Mouse (Mus musculus): ENCODE measurements around the gene Ankdd1b. TPM values are rescaled to one million over a fixed set of nuclear protein-coding genes. Genes with fewer than 3 reads are reported as not detected.

The Ankdd1b gene
- total RNA-seq, 2 experiments from 2014 or later: not detected

GRCm38 (mm10) chr13:96458018-96458417, 13.0 kb downstream of the Ankdd1b start:
- no peak for ATAC-seq (replicated peaks; ENCODE audit: low FRiP score, poor library complexity, severe bottlenecking)

GRCm38 (mm10) chr13:96457566-96457965, 13.4 kb downstream of the Ankdd1b start:
- no peak for ATAC-seq (replicated peaks; ENCODE audit: low FRiP score, poor library complexity, severe bottlenecking)

DNA sequence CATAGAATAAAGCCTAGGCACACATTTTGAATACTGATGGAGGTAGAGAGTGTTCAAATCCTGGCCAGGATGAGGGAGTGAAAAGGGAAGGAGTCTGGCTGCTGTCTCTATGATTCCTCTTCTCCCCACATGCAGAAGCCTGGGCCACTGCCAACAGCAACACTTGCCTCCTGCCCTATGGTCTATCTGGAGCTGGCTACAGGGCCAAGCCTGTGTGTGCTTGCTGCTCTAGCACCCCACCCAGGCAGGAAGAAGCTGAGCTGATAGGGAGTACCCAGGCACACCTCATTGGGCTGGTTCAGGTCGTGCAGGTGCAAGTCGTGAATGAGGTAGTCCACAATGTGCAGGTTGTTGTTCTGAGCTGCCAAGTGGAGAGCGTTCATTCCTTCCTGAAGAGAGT, 16.7 kb downstream of the Ankdd1b start:
- no peak for ATAC-seq (replicated peaks; ENCODE audit: low FRiP score, poor library complexity, severe bottlenecking)

DNA sequence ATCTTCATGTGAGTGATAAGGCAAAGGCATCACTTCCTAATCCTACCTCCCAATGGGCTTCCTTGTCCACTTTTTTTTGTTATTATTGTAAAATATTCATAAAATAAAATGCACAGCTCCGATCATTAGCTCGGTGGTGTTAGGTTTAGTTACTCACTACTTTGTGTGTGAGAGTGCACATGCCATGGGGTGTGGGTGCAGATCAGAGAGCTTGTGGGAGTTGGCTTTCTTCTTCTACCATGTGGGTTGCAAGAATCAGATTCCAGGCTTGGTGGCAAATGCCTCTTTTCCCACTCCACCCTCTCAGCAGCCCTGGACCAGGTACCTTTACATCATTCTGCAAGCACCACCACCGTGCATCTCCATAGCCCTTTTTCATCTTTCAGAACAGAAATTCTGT, 18.4 kb downstream of the Ankdd1b start:
- no peak for ATAC-seq (replicated peaks; ENCODE audit: low FRiP score, poor library complexity, severe bottlenecking)

- ATAC-seq (replicated peaks; ENCODE audit: low FRiP score, poor library complexity, severe bottlenecking): no peak
Observed at GRCm38 (mm10) chr13:96451386-96452140, 19.4 kb downstream of the Ankdd1b start.

GRCm38 (mm10) chr13:96450869-96451268, 20.1 kb downstream of the Ankdd1b start:
- no peak for ATAC-seq (replicated peaks; ENCODE audit: low FRiP score, poor library complexity, severe bottlenecking)

- ATAC-seq (replicated peaks; ENCODE audit: low FRiP score, poor library complexity, severe bottlenecking): no peak
Observed at GRCm38 (mm10) chr13:96450205-96450856, 20.7 kb downstream of the Ankdd1b start.

- no peak for ATAC-seq (replicated peaks; ENCODE audit: low FRiP score, poor library complexity, severe bottlenecking)
Observed at GRCm38 (mm10) chr13:96440436-96440835, 30.6 kb downstream of the Ankdd1b start.

DNA sequence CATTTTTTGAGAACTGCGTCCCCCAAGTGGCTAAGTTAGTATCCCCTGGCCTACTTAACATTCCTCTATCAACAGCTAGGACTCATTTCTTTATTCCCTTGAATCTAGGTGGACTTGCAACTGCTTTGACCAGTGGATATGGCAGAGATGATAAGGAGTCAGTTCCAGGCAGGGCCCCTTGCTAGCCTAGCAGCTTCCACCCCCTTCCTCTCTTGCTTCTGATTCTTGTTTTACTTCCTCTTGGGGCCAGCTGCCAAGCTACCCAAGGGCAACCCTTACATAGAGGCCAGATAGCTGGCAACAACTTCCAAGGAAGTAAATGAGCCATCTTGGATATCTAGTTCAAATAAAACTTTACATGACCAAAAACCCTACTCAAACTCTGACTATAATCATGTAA, 34.1 kb downstream of the Ankdd1b start:
- ATAC-seq (replicated peaks; ENCODE audit: low FRiP score, poor library complexity, severe bottlenecking): no peak

GRCm38 (mm10) chr13:96435793-96436192, 35.2 kb downstream of the Ankdd1b start:
- no peak for ATAC-seq (replicated peaks; ENCODE audit: low FRiP score, poor library complexity, severe bottlenecking)

DNA sequence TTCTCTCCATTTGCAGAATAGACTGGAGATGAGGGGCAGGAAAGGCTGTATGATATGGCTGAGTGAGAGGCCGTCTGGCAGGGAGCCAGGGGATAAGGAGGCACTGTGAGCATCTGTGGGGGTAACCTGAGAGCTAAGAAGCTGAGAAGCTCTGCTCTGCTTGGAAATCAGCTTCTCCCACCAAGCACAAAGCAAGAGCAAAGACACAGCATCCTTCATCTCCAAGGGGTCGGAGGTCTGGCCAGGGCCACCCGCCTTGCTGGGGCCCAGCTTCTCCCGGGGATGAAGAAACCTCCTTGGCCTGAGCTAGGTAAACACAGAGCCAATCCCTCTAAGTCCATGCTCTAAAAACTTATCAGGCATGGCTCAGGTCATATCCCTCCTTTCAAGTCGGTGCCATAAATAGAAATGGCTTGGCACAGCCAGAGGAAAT, 36.1 kb downstream of the Ankdd1b start:
- ATAC-seq (replicated peaks; ENCODE audit: low FRiP score, poor library complexity, severe bottlenecking): no peak

DNA sequence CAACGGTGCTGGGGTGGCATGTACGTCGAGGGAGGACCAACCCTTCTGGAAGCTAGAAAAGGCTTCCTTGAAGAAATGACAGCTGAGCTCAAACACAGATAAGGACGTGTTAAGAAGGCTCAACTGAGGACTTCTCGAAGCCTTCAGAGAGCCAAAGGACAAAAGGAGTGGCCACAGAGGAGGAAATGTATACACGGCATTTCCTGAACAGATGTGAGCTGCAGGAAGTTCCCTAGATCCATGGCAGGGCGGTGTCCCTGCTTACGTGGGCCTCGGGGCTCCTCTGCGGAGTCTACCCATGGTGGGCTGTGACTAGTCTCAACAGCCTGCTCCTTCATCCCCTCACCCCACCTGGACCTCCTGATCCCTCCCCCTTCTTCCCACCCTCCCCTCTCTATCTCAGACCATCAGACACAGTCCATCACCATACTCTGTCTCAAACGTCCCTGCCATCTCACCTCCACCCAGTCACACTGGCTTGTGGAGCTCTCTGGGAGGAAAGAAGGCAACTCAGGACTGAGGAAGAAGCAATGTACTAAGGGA, 37.3 kb downstream of the Ankdd1b start:
- ATAC-seq (replicated peaks; ENCODE audit: low FRiP score, poor library complexity, severe bottlenecking): no peak

- no peak for ATAC-seq (replicated peaks; ENCODE audit: low FRiP score, poor library complexity, severe bottlenecking)
Observed at GRCm38 (mm10) chr13:96433041-96433440, 38.0 kb downstream of the Ankdd1b start.

- ATAC-seq (replicated peaks; ENCODE audit: low FRiP score, poor library complexity, severe bottlenecking): no peak
Observed at GRCm38 (mm10) chr13:96432376-96432811, 38.6 kb downstream of the Ankdd1b start.

- peak; percentile 85 for ATAC-seq (replicated peaks; ENCODE audit: low FRiP score, poor library complexity, severe bottlenecking)
Observed at GRCm38 (mm10) chr13:96431595-96432156, 39.3 kb downstream of the Ankdd1b start.

- no peak for ATAC-seq (replicated peaks; ENCODE audit: low FRiP score, poor library complexity, severe bottlenecking)
Observed at GRCm38 (mm10) chr13:96428531-96428930, 42.5 kb downstream of the Ankdd1b start.

DNA sequence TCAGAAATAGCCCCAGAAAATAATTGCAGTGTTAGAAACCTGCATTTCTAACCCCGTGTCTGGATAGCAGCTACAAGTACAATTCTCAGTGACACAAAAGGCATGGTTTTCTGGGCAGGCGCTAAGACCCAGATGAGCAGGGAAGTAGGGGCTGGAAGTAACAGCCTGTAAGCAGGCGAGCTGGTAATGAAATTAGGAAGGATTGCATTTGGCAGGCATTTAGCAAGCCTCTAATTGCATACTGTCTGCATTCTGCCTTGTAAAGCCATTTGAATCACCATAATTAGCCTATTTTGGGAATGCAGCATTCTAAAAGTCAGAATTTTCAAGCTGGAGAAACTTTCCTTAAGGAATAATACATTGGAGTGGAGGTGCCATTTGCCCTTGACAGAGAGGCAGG, 45.0 kb downstream of the Ankdd1b start:
- ATAC-seq (replicated peaks; ENCODE audit: low FRiP score, poor library complexity, severe bottlenecking): no peak

GRCm38 (mm10) chr13:96424496-96425274, 46.3 kb downstream of the Ankdd1b start:
- ATAC-seq (replicated peaks; ENCODE audit: low FRiP score, poor library complexity, severe bottlenecking): no peak

- no peak for ATAC-seq (replicated peaks; ENCODE audit: low FRiP score, poor library complexity, severe bottlenecking)
Observed at GRCm38 (mm10) chr13:96421230-96421629, 49.8 kb downstream of the Ankdd1b start.

GRCm38 (mm10) chr13:96418487-96418886, 52.5 kb downstream of the Ankdd1b start:
- ATAC-seq (replicated peaks; ENCODE audit: low FRiP score, poor library complexity, severe bottlenecking): no peak

Data from erythroblast, adult 5-6 weeks (primary cell).